Mouse (Mus musculus): ENCODE measurements around the gene Slbp. TPM values are rescaled to one million over a fixed set of nuclear protein-coding genes. Genes with fewer than 3 reads are reported as not detected.
A peak's percentile ranks its signal among the peaks of the same experiment; 100 is the strongest.

Gene Slbp
- polyA plus RNA-seq, 1 experiment from 2014 or later = 228 TPM

DNA sequence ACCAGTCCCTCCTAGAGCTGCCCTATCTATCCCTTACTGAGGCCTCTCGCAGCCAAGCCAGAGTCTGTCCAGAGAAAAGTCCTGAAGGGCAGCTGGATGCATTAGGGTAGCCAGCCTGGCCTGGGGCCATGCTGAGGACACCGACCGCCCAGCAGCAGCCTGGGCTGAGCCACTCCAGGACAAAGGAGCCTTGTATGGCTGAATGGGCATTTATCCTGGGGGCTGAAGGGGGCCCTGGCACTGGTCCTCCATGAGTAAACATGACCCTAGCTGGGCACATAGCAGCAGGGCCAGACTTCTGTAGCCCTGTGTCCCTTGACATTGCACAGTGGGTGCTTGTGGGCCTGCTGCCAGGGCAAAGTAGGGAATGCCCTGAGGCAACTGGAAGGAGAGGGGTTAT lies 22.1 kb upstream of the Slbp start:
- Histone ChIP-seq H3K27me3 (replicated peaks) (no peaks in the 10 kb centered on the region), H3K9ac (no peak overlapping the region), H3K4me3 (replicated peaks) (no peak overlapping the region), H3K4me2 (replicated peaks) (no peak overlapping the region), H3K36me3 (peaks cover 15% of the 10 kb centered on the region), H3K27ac (no peak overlapping the region), H3K4me1 (replicated peaks) (no peaks in the 10 kb centered on the region), H3K9me3 (no peaks in the 10 kb centered on the region)
- peak; percentile 65 for ATAC-seq
- 71% methylated on average over 3 of the region's 3 CpGs for WGBS

DNA sequence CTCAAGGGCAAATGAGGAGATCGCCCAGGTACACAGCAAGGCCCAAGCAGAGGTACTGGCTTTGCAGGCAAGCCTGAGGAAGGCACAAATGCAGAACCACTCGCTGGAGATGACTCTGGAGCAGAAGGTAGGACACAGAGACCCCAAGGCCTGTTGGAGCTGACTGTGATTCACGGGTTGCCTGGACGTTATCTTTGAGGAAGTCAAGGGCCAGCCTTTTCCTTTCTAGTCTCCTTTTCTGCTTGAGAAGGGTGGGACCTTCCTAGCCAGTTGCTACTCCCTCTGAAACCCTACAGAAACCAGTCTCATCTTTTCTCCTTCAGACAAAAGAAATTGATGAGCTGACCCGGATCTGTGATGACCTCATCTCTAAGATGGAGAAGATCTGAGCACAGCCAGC lies 19.3 kb upstream of the Slbp start:
- peaks cover 39% of the 10 kb centered on the region for H3K36me3 ChIP-seq
- WGBS = 68% methylated on average over 5 of the region's 5 CpGs
- no peak overlapping the region for H3K4me2 ChIP-seq (replicated peaks)
- H3K4me1 ChIP-seq (replicated peaks) = no peaks in the 10 kb centered on the region
- no peak overlapping the region for H3K4me3 ChIP-seq (replicated peaks)
- H3K9me3 ChIP-seq = no peaks in the 10 kb centered on the region
- ATAC-seq = no peak
- H3K9ac ChIP-seq = no peak overlapping the region
- H3K27ac ChIP-seq = no peak overlapping the region
- H3K27me3 ChIP-seq (replicated peaks) = no peaks in the 10 kb centered on the region

DNA sequence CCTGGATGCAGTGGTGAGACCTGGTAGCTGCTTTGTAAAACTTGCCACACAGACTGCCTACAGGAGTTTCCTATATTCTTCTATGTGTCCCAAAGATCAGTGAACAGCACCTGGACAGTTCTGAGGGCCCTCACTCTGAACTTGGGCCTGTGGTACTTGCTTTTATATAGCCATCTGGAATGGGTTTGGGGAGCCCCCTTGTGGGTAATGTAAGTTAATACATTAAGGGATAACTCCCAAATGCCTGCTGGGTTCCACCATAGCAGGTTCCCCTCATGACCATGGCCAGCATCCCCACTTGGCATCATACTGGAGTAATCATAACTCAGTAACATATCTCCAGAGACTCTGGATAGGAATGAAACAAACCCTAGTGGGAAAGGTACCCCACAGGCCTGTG lies 15.8 kb upstream of the Slbp start:
- H3K4me3 ChIP-seq (replicated peaks) = no peak overlapping the region
- no peak overlapping the region for H3K4me2 ChIP-seq (replicated peaks)

DNA sequence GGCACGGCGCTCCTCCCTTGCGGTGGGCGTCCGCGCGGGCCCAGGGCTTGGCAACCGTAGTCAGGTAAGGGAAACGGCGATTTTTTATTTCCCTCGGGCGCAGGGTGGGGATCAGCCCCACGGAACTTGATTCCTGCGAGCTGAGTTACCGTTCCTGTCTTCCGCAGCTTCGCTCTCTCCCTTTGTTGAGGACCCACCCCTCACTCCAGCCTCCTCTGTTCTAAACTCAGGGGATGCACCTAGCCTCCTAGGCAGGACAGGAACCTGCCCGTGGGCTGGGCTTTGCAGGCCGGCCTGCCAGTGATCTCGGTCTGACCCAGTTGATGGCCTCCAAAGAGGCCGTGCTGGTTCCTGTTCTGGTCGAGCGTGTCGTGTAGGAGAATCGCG lies 6.3 kb upstream of the Slbp start:
- ATAC-seq = peak; percentile 6
- peak overlapping the region; percentile 61 for H3K9ac ChIP-seq
- H3K9me3 ChIP-seq = no peaks in the 10 kb centered on the region
- H3K4me3 ChIP-seq (replicated peaks) = peak overlapping the region; percentile 76
- peaks cover 19% of the 10 kb centered on the region for H3K4me1 ChIP-seq (replicated peaks)
- WGBS = under 1% methylated on average over 26 of the region's 26 CpGs
- H3K27me3 ChIP-seq (replicated peaks) = no peaks in the 10 kb centered on the region
- H3K4me2 ChIP-seq (replicated peaks) = peak overlapping the region; percentile 68
- H3K27ac ChIP-seq = peak overlapping the region; percentile 48; the same call in 1 of the 2 replicates
- peaks cover 13% of the 10 kb centered on the region for H3K36me3 ChIP-seq

More for the DNA sequence above, 15.8 kb upstream of the Slbp start:
- Histone ChIP-seq H3K27ac (no peak overlapping the region), H3K27me3 (replicated peaks) (no peaks in the 10 kb centered on the region), H3K9me3 (no peaks in the 10 kb centered on the region), H3K4me1 (replicated peaks) (no peaks in the 10 kb centered on the region), H3K36me3 (peaks cover 47% of the 10 kb centered on the region), H3K9ac (no peak overlapping the region)
- ATAC-seq = no peak

DNA sequence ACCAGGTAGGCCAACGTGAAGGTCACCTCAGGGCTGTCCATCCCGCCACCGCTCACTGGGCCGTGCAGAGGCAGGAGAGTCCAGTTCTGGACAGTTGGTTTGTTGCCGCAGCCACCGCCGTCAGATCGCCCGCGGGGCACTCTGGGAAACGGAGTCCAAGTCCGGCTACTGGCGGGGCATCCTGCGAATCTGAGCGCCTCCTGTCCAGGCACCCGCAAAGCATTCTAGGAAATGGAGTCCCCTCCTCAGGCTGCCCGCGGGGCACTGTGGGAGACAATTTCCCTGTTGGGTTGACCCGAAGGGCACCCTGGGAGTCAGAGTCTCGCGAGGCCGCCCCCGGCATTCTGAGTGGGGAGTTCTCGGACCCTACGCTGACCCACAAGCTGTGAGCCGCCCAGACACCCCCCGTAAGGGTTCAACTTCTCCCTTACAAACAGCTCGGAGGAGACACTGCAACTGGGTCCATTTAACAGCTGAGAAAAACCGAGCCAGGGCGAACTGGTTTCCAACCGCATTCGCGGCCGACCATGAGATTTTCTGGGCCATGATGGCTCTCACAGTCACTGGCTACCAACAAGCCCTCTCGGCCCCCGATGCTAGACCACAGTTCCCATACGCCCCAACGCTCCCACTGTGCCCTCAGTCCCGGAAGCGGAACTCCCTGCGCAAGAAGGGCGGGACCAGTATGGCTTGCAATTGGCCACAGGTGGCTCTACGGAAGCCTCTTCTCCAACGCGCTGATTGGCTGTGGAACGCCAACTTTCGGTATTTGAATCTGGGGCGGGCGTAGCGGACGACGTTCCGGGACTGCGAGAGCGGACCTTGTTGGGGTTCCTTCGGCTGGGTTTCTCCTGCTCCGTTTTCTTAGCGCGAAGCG lies 5.7 kb upstream of the Slbp start, which contains the start of the genes Tacc3 and Tmem129:
Gene Tacc3, plus strand, starts transcription at position 342 of the 877 bp plus-strand sequence.
Gene Tmem129, minus strand, starts transcription at position 630 of the 877 bp plus-strand sequence.
- H3K9me3 ChIP-seq = no peaks in the 10 kb centered on the region
- peaks cover 24% of the 10 kb centered on the region for H3K4me1 ChIP-seq (replicated peaks)
- H3K4me2 ChIP-seq (replicated peaks) = peak within 1 kb of the TSS; percentile 75
- peak; percentile 97 for ATAC-seq
- H3K4me3 ChIP-seq (replicated peaks) = peak within 1 kb of the TSS; percentile 76
- H3K27me3 ChIP-seq (replicated peaks) = no peaks in the 10 kb centered on the region
- H3K36me3 ChIP-seq = peaks cover 12% of the 10 kb centered on the region
- WGBS = under 1% methylated on average over 60 of the region's 60 CpGs
- peak within 1 kb of the TSS; percentile 61 for H3K9ac ChIP-seq
- peak within 1 kb of the TSS; percentile 95 for H3K27ac ChIP-seq

DNA sequence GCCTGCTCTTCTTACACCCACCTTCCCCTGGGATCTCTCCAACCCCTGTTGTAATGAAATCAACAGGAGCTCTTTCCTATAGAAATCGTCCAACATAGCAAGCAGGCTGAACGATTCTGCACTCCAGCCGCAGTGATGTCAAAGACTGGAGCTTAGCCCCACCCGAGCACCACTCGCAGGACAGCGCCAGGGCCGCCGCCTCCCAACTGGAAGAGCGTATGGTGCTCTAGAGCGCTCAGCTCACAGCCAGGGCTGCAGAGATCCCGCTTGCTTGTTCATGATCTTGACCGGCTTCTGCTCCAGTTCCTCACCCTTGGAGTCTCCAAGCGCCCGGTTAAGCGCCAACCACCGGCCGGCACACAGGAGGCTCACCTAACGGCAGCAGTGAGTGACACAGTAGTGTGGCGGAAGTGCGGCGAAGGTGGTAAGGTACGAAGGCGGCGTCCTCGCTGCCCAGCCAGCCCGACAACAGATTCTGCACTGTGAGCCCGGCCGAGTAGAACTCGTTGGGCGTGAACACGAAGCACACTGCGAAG lies 4.9 kb upstream of the Slbp start:
- Histone ChIP-seq H3K36me3 (peaks cover 8% of the 10 kb centered on the region; the same call in 1 of the 2 replicates), H3K9ac (peak overlapping the region; percentile 61), H3K4me2 (replicated peaks) (peak overlapping the region; percentile 75), H3K27ac (peak overlapping the region; percentile 85), H3K27me3 (replicated peaks) (no peaks in the 10 kb centered on the region), H3K9me3 (no peaks in the 10 kb centered on the region), H3K4me1 (replicated peaks) (peaks cover 26% of the 10 kb centered on the region), H3K4me3 (replicated peaks) (peak overlapping the region; percentile 76)
- peak; percentile 57 for ATAC-seq
- WGBS = under 1% methylated on average over 32 of the region's 32 CpGs

DNA sequence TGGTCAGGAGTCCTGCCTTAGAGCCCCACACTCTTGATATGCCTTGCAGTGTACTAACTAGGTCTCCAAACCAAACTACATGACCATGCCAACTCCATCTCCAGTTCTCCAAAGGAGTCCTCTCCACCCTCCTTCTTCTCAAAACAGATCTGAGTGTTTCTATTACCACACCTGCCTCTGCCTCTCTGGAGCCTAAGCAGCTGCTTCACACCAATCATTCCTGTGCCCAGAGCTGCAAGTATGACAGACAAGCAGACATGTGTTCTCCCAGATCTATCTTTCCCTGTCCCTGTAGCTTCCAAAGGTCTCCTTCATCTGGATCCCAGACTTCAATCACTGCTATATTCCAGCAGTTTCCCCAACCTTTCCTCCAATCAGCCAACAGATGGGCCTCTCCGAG lies 4.4 kb upstream of the Slbp start:
- Histone ChIP-seq H3K4me1 (replicated peaks) (peaks cover 26% of the 10 kb centered on the region), H3K9me3 (no peaks in the 10 kb centered on the region), H3K36me3 (peaks cover 8% of the 10 kb centered on the region; the same call in 1 of the 2 replicates), H3K9ac (peak overlapping the region; percentile 61), H3K27me3 (replicated peaks) (no peaks in the 10 kb centered on the region), H3K4me3 (replicated peaks) (peak overlapping the region; percentile 76), H3K27ac (peak overlapping the region; percentile 85; the same call in 1 of the 2 replicates), H3K4me2 (replicated peaks) (peak overlapping the region; percentile 75)
- WGBS = 23% methylated on average over 1 of the region's 1 CpGs
- no peak for ATAC-seq

DNA sequence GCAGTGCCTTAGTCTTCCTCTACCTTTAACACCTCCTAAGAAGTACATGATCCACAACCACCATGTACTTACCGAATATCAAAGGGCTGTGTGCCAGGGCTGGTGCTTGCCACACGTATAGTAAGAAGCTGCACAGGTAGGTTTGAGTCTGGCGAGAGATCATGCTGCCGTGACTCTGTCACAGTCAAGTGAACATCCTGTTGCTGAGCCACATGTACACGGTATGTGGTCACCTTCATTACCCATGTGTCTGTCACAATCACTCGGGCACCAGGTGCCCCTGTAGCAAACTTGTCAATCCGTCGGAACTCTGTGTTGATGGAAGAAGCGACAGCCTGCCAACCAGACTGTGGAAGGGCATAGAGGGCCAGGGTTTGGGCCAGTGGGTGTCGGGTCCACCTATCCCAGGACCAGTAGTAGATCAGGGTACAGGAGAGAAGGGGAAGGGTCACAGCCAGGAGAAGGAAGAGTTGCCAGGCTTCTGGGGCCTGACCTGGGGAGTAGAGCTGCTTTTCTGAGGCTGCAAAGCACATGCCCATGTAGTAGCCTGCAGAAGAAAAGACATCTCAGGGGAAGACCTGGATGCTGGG lies 3.0 kb upstream of the Slbp start:
- no peak for ATAC-seq
- 92% methylated on average over 10 of the region's 10 CpGs for WGBS
- H3K4me2 ChIP-seq (replicated peaks) = no peak overlapping the region
- no peak overlapping the region for H3K27ac ChIP-seq
- no peak overlapping the region for H3K4me3 ChIP-seq (replicated peaks)
- H3K9me3 ChIP-seq = no peaks in the 10 kb centered on the region
- no peaks in the 10 kb centered on the region for H3K27me3 ChIP-seq (replicated peaks)
- peak overlapping the region; percentile 38; the same call in 1 of the 2 replicates for H3K9ac ChIP-seq
- H3K4me1 ChIP-seq (replicated peaks) = peaks cover 28% of the 10 kb centered on the region
- peaks cover 5% of the 10 kb centered on the region; the same call in 1 of the 2 replicates for H3K36me3 ChIP-seq

DNA sequence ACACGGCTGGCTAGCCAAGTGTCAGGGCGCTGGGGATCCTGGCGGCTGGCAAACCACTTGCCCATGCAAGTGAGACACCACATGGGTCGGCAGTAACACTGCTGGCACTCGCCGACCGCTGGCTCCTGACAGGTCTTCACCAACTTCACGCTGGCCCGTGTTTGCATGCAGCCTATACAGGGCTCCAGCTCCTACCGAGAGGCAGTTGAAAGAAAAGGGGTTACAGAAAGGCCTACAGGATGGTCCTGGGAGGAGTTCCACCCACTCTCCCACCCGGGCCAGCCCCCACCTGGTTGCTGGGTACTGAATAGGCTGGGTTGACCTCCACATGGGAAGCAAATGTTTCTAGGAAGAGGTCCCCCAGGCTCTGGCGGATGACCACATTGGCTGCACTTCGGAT lies 2.0 kb upstream of the Slbp start:
- peaks cover 30% of the 10 kb centered on the region for H3K4me1 ChIP-seq (replicated peaks)
- H3K36me3 ChIP-seq = peaks cover 7% of the 10 kb centered on the region; the same call in 1 of the 2 replicates
- H3K27ac ChIP-seq = no peak overlapping the region
- H3K4me3 ChIP-seq (replicated peaks) = no peak overlapping the region
- H3K9me3 ChIP-seq = no peaks in the 10 kb centered on the region
- WGBS = 92% methylated on average over 13 of the region's 13 CpGs
- no peak overlapping the region for H3K4me2 ChIP-seq (replicated peaks)
- no peak overlapping the region for H3K9ac ChIP-seq
- no peak for ATAC-seq
- H3K27me3 ChIP-seq (replicated peaks) = no peaks in the 10 kb centered on the region

DNA sequence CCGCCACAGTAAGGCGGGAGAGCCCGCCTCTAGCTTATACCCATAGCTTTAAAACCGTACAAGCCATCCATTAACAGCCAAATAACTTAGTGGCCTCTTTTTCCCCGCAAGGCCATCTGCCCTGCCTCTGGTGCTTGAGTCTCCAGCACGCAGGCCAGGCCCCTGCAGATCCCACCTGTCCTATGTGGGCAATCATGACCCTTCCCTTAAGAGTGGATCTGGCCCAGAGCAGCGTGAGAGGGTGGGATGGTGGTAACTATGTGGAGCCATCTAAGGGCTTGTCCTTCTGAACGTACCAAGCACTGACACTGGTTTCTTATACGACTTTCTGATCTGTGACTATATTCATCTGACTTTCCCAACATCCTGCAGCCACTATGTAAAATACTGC lies 404 bp upstream of the Slbp start:
- H3K36me3 ChIP-seq = peaks cover 11% of the 10 kb centered on the region; the same call in 1 of the 2 replicates
- H3K27ac ChIP-seq = peak overlapping the region; percentile 71
- peak; percentile 22 for ATAC-seq
- H3K4me3 ChIP-seq (replicated peaks) = peak overlapping the region; percentile 27
- WGBS = 2% methylated on average over 9 of the region's 9 CpGs
- H3K4me1 ChIP-seq (replicated peaks) = peaks cover 24% of the 10 kb centered on the region
- H3K4me2 ChIP-seq (replicated peaks) = peak overlapping the region; percentile 62
- no peaks in the 10 kb centered on the region for H3K27me3 ChIP-seq (replicated peaks)
- peak overlapping the region; percentile 52 for H3K9ac ChIP-seq
- no peaks in the 10 kb centered on the region for H3K9me3 ChIP-seq

DNA sequence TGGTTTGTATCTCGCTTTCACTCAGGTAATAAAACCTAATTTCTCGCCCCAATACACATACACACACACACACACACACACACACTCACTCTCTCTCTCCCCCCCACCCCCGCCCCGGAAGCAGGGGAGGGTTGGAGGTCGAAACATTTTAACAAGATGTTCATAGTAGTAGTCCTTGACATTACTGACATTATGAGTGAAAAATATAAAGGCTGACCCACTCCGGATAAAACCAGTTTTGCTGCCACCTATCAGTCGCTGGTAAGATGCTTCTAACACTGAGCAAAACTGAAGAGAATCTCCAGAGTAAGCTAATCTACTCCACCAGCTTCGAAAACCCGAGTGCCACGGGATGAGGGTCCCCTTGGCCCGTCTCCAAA lies 843 bp downstream of the Slbp start:
- Histone ChIP-seq H3K27me3 (replicated peaks) (no peaks in the 10 kb centered on the region), H3K9me3 (no peaks in the 10 kb centered on the region), H3K4me3 (replicated peaks) (peak overlapping the region; percentile 73), H3K27ac (peak overlapping the region; percentile 97), H3K9ac (peak overlapping the region; percentile 77), H3K4me1 (replicated peaks) (peaks cover 17% of the 10 kb centered on the region), H3K4me2 (replicated peaks) (peak overlapping the region; percentile 62), H3K36me3 (peaks cover 17% of the 10 kb centered on the region)
- no peak for ATAC-seq
- WGBS = under 1% methylated on average over 11 of the region's 11 CpGs

DNA sequence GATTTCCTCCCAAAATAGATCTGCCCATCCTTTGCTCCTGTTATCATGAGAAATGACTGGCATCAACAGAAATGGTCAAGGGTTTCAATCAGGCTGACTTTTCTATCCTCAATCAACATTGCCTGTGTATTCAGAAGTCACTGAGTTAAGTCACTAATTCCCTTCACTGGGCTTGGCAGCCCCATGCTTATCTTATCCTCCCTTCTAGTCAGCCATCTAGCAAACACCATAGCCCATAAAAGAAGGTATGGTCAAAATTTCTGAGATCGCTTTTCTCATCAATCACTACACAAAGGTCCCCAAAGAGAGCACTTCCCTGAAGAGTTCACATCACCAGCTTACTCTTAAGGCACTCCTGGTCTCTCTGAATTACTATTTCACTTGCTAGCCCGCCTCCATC lies 1.4 kb downstream of the Slbp start:
- Histone ChIP-seq H3K4me3 (replicated peaks) (peak overlapping the region; percentile 73), H3K4me1 (replicated peaks) (peaks cover 13% of the 10 kb centered on the region), H3K27ac (peak overlapping the region; percentile 97; the same call in 1 of the 2 replicates), H3K9ac (peak overlapping the region; percentile 77), H3K36me3 (peaks cover 22% of the 10 kb centered on the region), H3K4me2 (replicated peaks) (peak overlapping the region; percentile 62), H3K27me3 (replicated peaks) (no peaks in the 10 kb centered on the region), H3K9me3 (no peaks in the 10 kb centered on the region)
- WGBS = 9% methylated on average over 2 of the region's 2 CpGs
- ATAC-seq = no peak
